Mouse (Mus musculus) brown adipose tissue, adult 24 weeks (tissue): Measurements from ENCODE around the gene Klhl20. TPM values are rescaled to one million over a fixed set of nuclear protein-coding genes. Genes with fewer than 3 reads are reported as not detected.

Experiments
- H3K27ac ChIP-seq: fragments of 200-500 bp; replicated peaks from 2 replicates; pipeline ENCODE4 v1.5.1; 2012; ENCODE audit warnings: low read depth, mild to moderate bottlenecking, low read length
- H3K4me1 ChIP-seq: fragments of 200-500 bp; 2 replicates; pipeline ENCODE4 v1.6.1; 2012; ENCODE audit warnings: low read length, mixed read lengths; ENCODE audit not compliant: control insufficient read depth, insufficient read depth, insufficient read length
- H3K4me3 ChIP-seq: fragments of 200-500 bp; 2 replicates; pipeline ENCODE4 v1.5.1; 2012; ENCODE audit warnings: low read depth, mild to moderate bottlenecking, low read length, moderate library complexity; ENCODE audit not compliant: insufficient read depth
- polyA plus RNA-seq: library from polyadenylated mRNA; stranded (reverse); fragments of >200 nt; gene quantifications from 2 replicates; pipeline ENCODE4 v1.2.4, GENCODE M21; 2012; ENCODE audit not compliant: missing spikeins, insufficient read depth, insufficient read length

The Klhl20 gene
- polyA plus RNA-seq, 1 experiment, result 6.7 TPM

- Histone ChIP-seq H3K4me1 (peaks cover 5% of the 10 kb centered on the region; the same call in 1 of the 2 replicates), H3K4me3 (no peak overlapping the region), H3K27ac (no peak overlapping the region)
Observed at GRCm38 (mm10) chr1:161040426-161040770, 90.9 kb downstream of the Klhl20 start.

- H3K27ac ChIP-seq, result no peak overlapping the region
- no peak overlapping the region for H3K4me3 ChIP-seq
- peaks cover 5% of the 10 kb centered on the region; the same call in 1 of the 2 replicates for H3K4me1 ChIP-seq
Observed at GRCm38 (mm10) chr1:161039741-161040425, 91.4 kb downstream of the Klhl20 start.

GRCm38 (mm10) chr1:161038968-161039721, 92.2 kb downstream of the Klhl20 start:
- H3K27ac ChIP-seq, result no peak overlapping the region
- H3K4me1 ChIP-seq, result peaks cover 5% of the 10 kb centered on the region; the same call in 1 of the 2 replicates
- no peak overlapping the region for H3K4me3 ChIP-seq

Other genes starting within 250 kb of the Klhl20 start
- 13.5 and 13.6 TPM in 2 replicates for gene Rc3h1, start 225.1 kb downstream of the Klhl20 start, polyA plus RNA-seq
- 3.2 TPM in 1 of 2 replicates, not detected in the other for gene Serpinc1, start 152.9 kb downstream of the Klhl20 start, polyA plus RNA-seq
- gene Zbtb37, start 96.7 kb downstream of the Klhl20 start, polyA plus RNA-seq, result 1.9 and 2.6 TPM in 2 replicates
- 27.5 and 31.3 TPM in 2 replicates for gene Dars2, start 60.9 kb downstream of the Klhl20 start, polyA plus RNA-seq
- gene Cenpl, start 60.8 kb downstream of the Klhl20 start, polyA plus RNA-seq, result 1.3 and 1.5 TPM in 2 replicates
- not detected in 2 replicates for gene Ankrd45, start 11.2 kb upstream of the Klhl20 start, polyA plus RNA-seq
- not detected in 2 replicates for gene Tex50, start 27.8 kb upstream of the Klhl20 start, polyA plus RNA-seq
- 268 and 347 TPM in 2 replicates for gene Prdx6, start 119.7 kb upstream of the Klhl20 start, polyA plus RNA-seq